19 mouse cellular contexts compared by ENCODE assay signal in the genomic region with DNA sequence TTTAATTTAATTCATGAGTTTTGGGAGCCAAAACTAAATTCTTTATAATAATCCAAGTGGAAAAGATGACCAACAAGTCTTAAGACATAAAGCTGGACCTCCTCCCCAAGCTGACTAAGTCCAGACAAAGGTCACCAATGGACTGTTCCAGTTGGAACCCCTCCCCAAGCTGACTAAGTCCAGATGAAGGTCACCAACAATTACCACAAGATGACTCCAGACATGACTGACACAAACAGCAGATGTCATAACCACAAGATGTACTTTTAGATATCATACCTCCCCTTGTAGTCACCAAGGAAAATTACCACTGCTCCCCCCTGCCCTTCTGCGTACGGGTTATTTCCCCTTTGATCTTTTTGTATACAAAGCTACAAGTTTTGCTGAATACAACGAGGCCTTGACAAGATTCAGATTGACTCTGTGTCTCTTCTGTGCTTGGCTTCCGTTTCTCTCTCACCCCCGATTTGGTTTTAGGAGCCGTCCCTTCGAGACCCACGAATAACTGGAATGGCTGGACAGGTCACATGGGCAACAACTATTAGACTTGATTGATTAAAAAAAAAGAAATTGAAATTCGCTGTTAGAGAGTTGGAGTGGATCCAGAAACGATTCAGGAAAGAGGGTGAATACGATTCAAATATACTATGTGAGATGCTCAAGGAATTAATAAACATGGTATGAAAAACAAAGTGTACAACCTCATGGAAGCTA. TPM values are rescaled to one million over a fixed set of nuclear protein-coding genes. Genes with fewer than 3 reads are reported as not detected.
A peak's percentile ranks its signal among the peaks of the same experiment; 100 is the strongest.
DNase-seq lines count a peak whose midpoint lies in the region.
"Had no signal": no experiment of that assay in that cellular context is flagged by ENCODE, and none has a peak within 500 bp of the region (broad histone marks: within the 10 kb centered on the region; RNA-seq: fewer than 3 reads in every experiment).

No protein-coding gene starts in this region.

- DNase-seq in 416B (ENCODE audit: low read depth) = peak; percentile 51
- DNase-seq in CD4-positive helper T cell, adult 2 months (ENCODE audit: low read depth, low spot score) = peak; percentile 4
- peak; percentile 57 for DNase-seq in NIH3T3 (ENCODE audit: low read depth)
- DNase-seq in adrenal gland, adult 2 months = peak; percentile 48
- peak; percentile 3 for DNase-seq in adrenal gland, postnatal 10 days
- DNase-seq in adrenal gland, postnatal 36 days = peak; percentile 3 to 12

RNA-seq across cellular contexts. Expression of a gene that starts 4.8 kb away (rescaled TPM):
- not detected for total RNA-seq in adrenal gland, adult 2 months (2021)
- not detected in 2 replicates for polyA plus RNA-seq in adrenal gland, adult 2 months (2012; rRNA removed)
- total RNA-seq in adrenal gland, postnatal 10 days (2021) = not detected
- not detected for total RNA-seq in adrenal gland, postnatal 36 days (2021)
- total RNA-seq: adrenal gland, adult 18-20 months; adrenal gland, postnatal 4 days; common myeloid progenitor, adult 5-6 weeks; gastrocnemius, adult 2 months had no signal
- polyA plus RNA-seq: embryonic facial prominence, embryonic 11.5 days; embryonic facial prominence, embryonic 13.5 days; embryonic facial prominence, embryonic 15.5 days; erythroblast, embryonic 14.5 days; forebrain, embryonic 10.5 days; forebrain, embryonic 12.5 days; forebrain, embryonic 14.5 days; G1E had no signal

RNA-seq across cellular contexts. Expression of a gene that starts 21.5 kb away (rescaled TPM):
- not detected for total RNA-seq in adrenal gland, adult 2 months (2021)
- polyA plus RNA-seq in adrenal gland, adult 2 months (2012; rRNA removed) = not detected in 2 replicates
- not detected for total RNA-seq in adrenal gland, postnatal 10 days (2021)
- not detected for total RNA-seq in adrenal gland, postnatal 36 days (2021)
- total RNA-seq: adrenal gland, adult 18-20 months; adrenal gland, postnatal 4 days; common myeloid progenitor, adult 5-6 weeks; gastrocnemius, adult 2 months had no signal
- polyA plus RNA-seq: embryonic facial prominence, embryonic 11.5 days; embryonic facial prominence, embryonic 13.5 days; embryonic facial prominence, embryonic 15.5 days; forebrain, embryonic 10.5 days; G1E had no signal

RNA-seq across cellular contexts. Expression of a gene that starts 40.2 kb away (rescaled TPM):
- not detected for total RNA-seq in adrenal gland, adult 2 months (2021)
- not detected in 2 replicates for polyA plus RNA-seq in adrenal gland, adult 2 months (2012; rRNA removed)
- total RNA-seq in adrenal gland, postnatal 10 days (2021) = not detected
- total RNA-seq in adrenal gland, postnatal 36 days (2021) = not detected
- total RNA-seq: adrenal gland, adult 18-20 months; adrenal gland, postnatal 4 days; gastrocnemius, adult 2 months had no signal
- polyA plus RNA-seq: embryonic facial prominence, embryonic 11.5 days; embryonic facial prominence, embryonic 13.5 days; embryonic facial prominence, embryonic 15.5 days; erythroblast, embryonic 14.5 days; forebrain, embryonic 10.5 days; forebrain, embryonic 12.5 days; forebrain, embryonic 14.5 days; forebrain, embryonic 16.5 days; G1E had no signal

Comparison
In these comparisons a context has a peak if more than half of its experiments do, and no peak if none do; other contexts are left out.
1. Peak in every context shown above with its lines: DNase-seq.
2. DNase-seq: peak in every context shown above with its lines; median percentile 57 in NIH3T3; 51 in 416B; 48 in adrenal gland, adult 2 months; 8 in adrenal gland, postnatal 36 days; 4 in CD4-positive helper T cell, adult 2 months; 3 in adrenal gland, postnatal 10 days.